Mouse (Mus musculus): Measurements from ENCODE around the gene Pigk. TPM values are rescaled to one million over a fixed set of nuclear protein-coding genes. Genes with fewer than 3 reads are reported as not detected.

Pigk gene
- polyA plus RNA-seq, 1 experiment from 2014 or later = 40.9 TPM

DNA sequence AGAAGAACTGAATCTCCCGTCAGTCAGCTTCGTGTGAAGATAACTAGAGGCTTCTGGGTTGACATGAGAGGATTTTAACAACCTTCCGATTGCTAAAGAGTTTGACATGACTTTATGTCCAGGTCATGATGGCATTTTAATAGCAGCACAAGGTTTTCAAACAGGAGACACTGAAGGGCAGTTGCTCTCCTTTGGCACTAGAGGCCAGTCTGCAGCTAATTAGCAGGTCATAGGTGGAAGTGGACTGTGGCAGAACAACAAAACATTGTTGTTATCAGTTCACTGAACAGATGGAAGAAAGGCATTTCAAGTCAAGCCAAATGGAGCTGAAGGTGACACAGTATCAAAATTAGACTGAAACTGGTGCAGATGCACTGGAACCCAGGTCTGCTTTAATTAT is 4.0 kb upstream of the Pigk start:
- Histone ChIP-seq H3K36me3 (ENCODE audit: control insufficient read depth, insufficient read depth, low read length) (no peaks in the 10 kb centered on the region), H3K27me3 (ENCODE audit: control insufficient read depth, insufficient read depth, low read length) (no peaks in the 10 kb centered on the region), H3K9ac (ENCODE audit: low read length) (no peak overlapping the region), H3K9me3 (ENCODE audit: control insufficient read depth, low read length) (no peaks in the 10 kb centered on the region), H3K27ac (replicated peaks) (no peak overlapping the region), H3K4me2 (replicated peaks; ENCODE audit: low read depth) (no peak overlapping the region), H3K4me1 (replicated peaks; ENCODE audit: control insufficient read depth, insufficient read depth) (no peaks in the 10 kb centered on the region), H3K4me3 (ENCODE audit: low read depth, low read length) (no peak overlapping the region)
- ATAC-seq (ENCODE audit: low FRiP score, low TSS enrichment) (no peak), DNase-seq (ENCODE audit: low spot score) (no peak)
- TF ChIP-seq EP300 (optimal IDR thresholded peaks at IDR 0.05) (no peak), CTCF (IDR thresholded peaks at IDR 0.05; ENCODE audit: low read depth) (peak; percentile 16; the same call in 1 of the 2 replicates)
- 79% methylated on average over 3 of the region's 3 CpGs for WGBS

DNA sequence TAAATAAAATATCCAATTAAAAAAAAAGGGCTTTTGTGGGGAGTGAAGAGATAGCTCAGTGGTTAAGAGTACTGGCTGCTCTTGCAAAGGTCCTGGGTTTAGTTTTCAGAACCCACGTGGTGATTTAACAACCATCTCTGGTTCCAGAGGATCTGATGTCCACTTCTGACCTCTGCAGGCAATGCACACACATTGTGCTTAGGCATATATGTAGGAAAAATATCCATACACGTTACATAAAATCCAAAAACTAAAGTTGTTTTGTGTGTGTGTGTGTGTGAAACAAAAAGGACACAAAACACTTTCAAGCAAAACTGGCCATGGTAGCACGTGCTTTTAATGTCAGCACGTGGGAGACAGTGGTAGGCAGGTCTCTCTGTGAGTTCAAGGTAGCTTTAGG is 943 bp upstream of the Pigk start:
- peak; percentile 31 for TF ChIP-seq CTCF (IDR thresholded peaks at IDR 0.05; ENCODE audit: low read depth)
- TF ChIP-seq EP300 (optimal IDR thresholded peaks at IDR 0.05) = no peak
- WGBS = 75% methylated on average over 4 of the region's 4 CpGs
- Histone ChIP-seq H3K4me1 (replicated peaks; ENCODE audit: control insufficient read depth, insufficient read depth) (no peaks in the 10 kb centered on the region), H3K9me3 (ENCODE audit: control insufficient read depth, low read length) (no peaks in the 10 kb centered on the region), H3K36me3 (ENCODE audit: control insufficient read depth, insufficient read depth, low read length) (no peaks in the 10 kb centered on the region), H3K4me2 (replicated peaks; ENCODE audit: low read depth) (no peak overlapping the region), H3K4me3 (ENCODE audit: low read depth, low read length) (no peak overlapping the region), H3K27ac (replicated peaks) (no peak overlapping the region), H3K27me3 (ENCODE audit: control insufficient read depth, insufficient read depth, low read length) (no peaks in the 10 kb centered on the region), H3K9ac (ENCODE audit: low read length) (no peak overlapping the region)
- DNase-seq (ENCODE audit: low spot score) (no peak), ATAC-seq (ENCODE audit: low FRiP score, low TSS enrichment) (no peak)

DNA sequence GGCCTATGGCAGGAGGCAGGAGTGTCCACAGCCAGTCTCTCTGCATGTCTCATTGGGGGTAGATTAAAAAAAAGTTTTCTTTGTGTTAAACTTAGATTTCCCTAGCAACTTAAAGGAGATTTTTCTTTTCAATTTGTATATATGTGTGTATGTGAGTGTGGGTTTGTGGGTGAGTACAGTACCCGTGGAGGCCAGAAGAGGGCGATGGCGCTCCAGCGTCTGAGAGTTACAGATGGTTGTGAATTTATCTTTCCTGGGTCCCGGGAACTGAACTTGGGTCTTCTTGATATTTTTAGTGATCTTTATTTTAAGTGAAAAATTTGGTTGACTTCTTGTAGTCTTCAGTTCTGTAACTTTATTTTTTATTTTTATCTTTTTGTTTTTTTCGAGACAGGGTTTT is 7.4 kb downstream of the Pigk start:
- no peak overlapping the region for H3K27ac ChIP-seq (replicated peaks)
- ATAC-seq (ENCODE audit: low FRiP score, low TSS enrichment) = no peak
- H3K9ac ChIP-seq (ENCODE audit: low read length) = no peak overlapping the region
- no peaks in the 10 kb centered on the region for H3K9me3 ChIP-seq (ENCODE audit: control insufficient read depth, low read length)
- H3K36me3 ChIP-seq (ENCODE audit: control insufficient read depth, insufficient read depth, low read length) = no peaks in the 10 kb centered on the region
- DNase-seq (ENCODE audit: low spot score) = no peak
- H3K27me3 ChIP-seq (ENCODE audit: control insufficient read depth, insufficient read depth, low read length) = no peaks in the 10 kb centered on the region
- no peak overlapping the region for H3K4me2 ChIP-seq (replicated peaks; ENCODE audit: low read depth)
- H3K4me3 ChIP-seq (ENCODE audit: low read depth, low read length) = no peak overlapping the region
- H3K4me1 ChIP-seq (replicated peaks; ENCODE audit: control insufficient read depth, insufficient read depth) = no peaks in the 10 kb centered on the region
- no peak for TF ChIP-seq EP300 (optimal IDR thresholded peaks at IDR 0.05)
- peak; percentile 42 for TF ChIP-seq CTCF (IDR thresholded peaks at IDR 0.05; ENCODE audit: low read depth)
- 84% methylated on average over 6 of the region's 6 CpGs for WGBS

DNA sequence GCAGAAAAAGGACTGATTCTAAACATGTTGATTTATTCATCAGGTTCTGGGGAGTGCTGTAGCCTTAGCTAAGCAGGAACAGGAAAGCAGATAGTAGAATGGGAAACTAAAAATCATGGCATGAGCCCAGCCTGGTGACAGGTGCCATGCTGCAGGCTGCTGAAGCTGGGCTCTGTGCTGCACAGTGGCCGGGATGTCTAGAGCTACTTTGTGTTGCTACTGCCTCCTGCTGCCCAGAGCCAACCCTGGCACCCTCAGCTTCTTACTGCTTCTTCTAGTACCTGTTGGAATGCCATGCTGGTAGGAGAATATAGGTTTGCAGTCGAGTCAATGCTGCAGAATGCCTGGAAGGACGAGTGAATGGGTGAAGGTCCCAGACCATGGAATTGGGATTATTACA is 8.9 kb downstream of the Pigk start:
- H3K36me3 ChIP-seq (ENCODE audit: control insufficient read depth, insufficient read depth, low read length) = no peaks in the 10 kb centered on the region
- no peak for ATAC-seq (ENCODE audit: low FRiP score, low TSS enrichment)

DNA sequence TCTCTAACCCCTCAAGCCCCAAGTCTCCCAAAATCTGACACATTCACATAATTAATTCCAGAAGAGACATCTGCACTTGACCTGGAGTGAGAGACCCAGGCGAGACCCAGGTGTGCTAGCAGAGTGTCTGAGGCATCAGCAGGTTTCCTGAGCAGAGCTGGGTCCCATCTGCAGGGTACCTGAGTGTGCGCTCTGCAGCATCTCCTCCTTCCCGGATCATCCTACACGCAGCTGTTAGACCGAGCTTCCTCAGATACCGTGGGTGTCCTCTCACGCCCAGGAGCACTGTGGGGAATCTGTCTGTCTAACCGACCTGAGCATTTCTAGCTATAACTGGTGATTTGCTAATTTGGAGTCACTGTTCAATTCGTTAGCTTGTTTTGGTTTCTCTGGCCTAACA is 10.5 kb downstream of the Pigk start:
- no peaks in the 10 kb centered on the region for H3K27me3 ChIP-seq (ENCODE audit: control insufficient read depth, insufficient read depth, low read length)
- no peak overlapping the region for H3K27ac ChIP-seq (replicated peaks)
- ATAC-seq (ENCODE audit: low FRiP score, low TSS enrichment) (no peak), DNase-seq (ENCODE audit: low spot score) (no peak)
- H3K9ac ChIP-seq (ENCODE audit: low read length) = no peak overlapping the region
- H3K36me3 ChIP-seq (ENCODE audit: control insufficient read depth, insufficient read depth, low read length) = no peaks in the 10 kb centered on the region
- H3K4me2 ChIP-seq (replicated peaks; ENCODE audit: low read depth) = no peak overlapping the region
- no peaks in the 10 kb centered on the region for H3K9me3 ChIP-seq (ENCODE audit: control insufficient read depth, low read length)
- H3K4me3 ChIP-seq (ENCODE audit: low read depth, low read length) = no peak overlapping the region
- TF ChIP-seq EP300 (optimal IDR thresholded peaks at IDR 0.05) (no peak), CTCF (IDR thresholded peaks at IDR 0.05; ENCODE audit: low read depth) (no peak)
- 88% methylated on average over 9 of the region's 9 CpGs for WGBS
- no peaks in the 10 kb centered on the region for H3K4me1 ChIP-seq (replicated peaks; ENCODE audit: control insufficient read depth, insufficient read depth)

More for the DNA sequence above, 8.9 kb downstream of the Pigk start:
- Histone ChIP-seq H3K9me3 (ENCODE audit: control insufficient read depth, low read length) (no peaks in the 10 kb centered on the region), H3K9ac (ENCODE audit: low read length) (no peak overlapping the region), H3K4me1 (replicated peaks; ENCODE audit: control insufficient read depth, insufficient read depth) (no peaks in the 10 kb centered on the region), H3K27me3 (ENCODE audit: control insufficient read depth, insufficient read depth, low read length) (no peaks in the 10 kb centered on the region), H3K4me3 (ENCODE audit: low read depth, low read length) (no peak overlapping the region), H3K4me2 (replicated peaks; ENCODE audit: low read depth) (no peak overlapping the region), H3K27ac (replicated peaks) (no peak overlapping the region)
- TF ChIP-seq CTCF (IDR thresholded peaks at IDR 0.05; ENCODE audit: low read depth) (peak; percentile 65), EP300 (optimal IDR thresholded peaks at IDR 0.05) (no peak)
- peak; percentile 29 for DNase-seq (ENCODE audit: low spot score)
- 64% methylated on average over 3 of the region's 3 CpGs for WGBS

DNA sequence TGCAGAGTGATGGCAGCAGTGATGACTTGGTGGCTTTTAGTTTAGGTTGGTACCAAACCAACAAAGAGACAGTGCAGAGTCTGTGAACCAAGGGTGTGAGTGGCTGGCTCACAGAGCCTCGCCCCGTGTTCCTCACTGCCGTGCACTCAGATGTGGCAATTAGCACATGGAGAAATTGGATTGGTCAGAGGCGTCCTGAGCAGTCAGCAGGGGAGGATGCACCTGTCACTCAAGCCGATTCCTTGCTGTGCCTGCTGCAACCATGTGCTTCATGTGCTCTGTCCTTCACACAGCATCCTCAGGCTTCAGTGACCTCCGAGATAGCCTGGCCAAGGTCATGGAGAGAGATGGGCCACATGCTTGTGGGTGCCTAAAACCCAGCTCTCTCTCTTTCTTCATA is 14.3 kb downstream of the Pigk start:
- H3K4me1 ChIP-seq (replicated peaks; ENCODE audit: control insufficient read depth, insufficient read depth) = no peaks in the 10 kb centered on the region
- ATAC-seq (ENCODE audit: low FRiP score, low TSS enrichment) = no peak
- WGBS = 75% methylated on average over 6 of the region's 6 CpGs
- H3K4me3 ChIP-seq (ENCODE audit: low read depth, low read length) = no peak overlapping the region
- no peaks in the 10 kb centered on the region for H3K9me3 ChIP-seq (ENCODE audit: control insufficient read depth, low read length)
- H3K27ac ChIP-seq (replicated peaks) = no peak overlapping the region
- H3K9ac ChIP-seq (ENCODE audit: low read length) = no peak overlapping the region
- no peak for TF ChIP-seq EP300 (optimal IDR thresholded peaks at IDR 0.05)
- TF ChIP-seq CTCF (IDR thresholded peaks at IDR 0.05; ENCODE audit: low read depth) = no peak
- H3K27me3 ChIP-seq (ENCODE audit: control insufficient read depth, insufficient read depth, low read length) = no peaks in the 10 kb centered on the region
- no peaks in the 10 kb centered on the region for H3K36me3 ChIP-seq (ENCODE audit: control insufficient read depth, insufficient read depth, low read length)
- H3K4me2 ChIP-seq (replicated peaks; ENCODE audit: low read depth) = no peak overlapping the region
- no peak for DNase-seq (ENCODE audit: low spot score)

Measured in stomach, postnatal 0 days (tissue).